Mouse (Mus musculus) liver, postnatal 0 days (tissue): ENCODE data around the gene Tmem231.

Experiments
- CTCF ChIP-seq: sonication (generic); IDR thresholded peaks from 2 replicates; pipeline ENCODE4 v1.5.1; 2016; ENCODE audit warnings: antibody characterized with exemption, low read depth
- EP300 ChIP-seq: IDR thresholded peaks from 2 replicates; pipeline ENCODE4 v1.6.1; 2016; ENCODE audit warnings: antibody characterized with exemption, low read depth, mild to moderate bottlenecking

DNA sequence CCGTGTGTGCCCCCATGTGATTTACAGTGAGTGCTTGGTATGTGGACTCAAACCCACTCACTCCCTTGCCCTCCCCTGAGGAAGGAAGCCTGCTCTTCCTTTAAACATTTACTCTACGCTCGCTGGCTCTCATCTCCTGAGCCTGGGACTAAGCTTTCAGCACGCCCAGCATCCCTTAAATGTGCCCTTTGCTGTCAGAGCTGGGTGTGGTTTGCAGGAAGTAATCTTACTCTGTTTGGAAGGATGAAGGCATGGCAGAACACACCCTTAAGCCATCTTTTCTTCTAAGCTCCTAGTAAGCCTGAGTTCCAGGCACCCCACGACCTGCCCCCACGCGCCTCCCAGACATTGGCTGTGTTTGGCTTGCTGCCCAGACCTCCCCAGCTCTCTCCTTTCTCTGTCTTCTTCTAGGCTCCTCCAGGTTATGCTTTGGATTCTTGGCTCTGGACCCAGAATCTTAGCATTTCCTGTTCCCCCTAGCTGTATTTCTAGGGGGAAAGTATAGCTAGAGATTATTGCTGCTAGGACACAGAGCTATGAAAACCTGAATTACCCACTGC, 45.5 kb downstream of the Tmem231 start:
- no peak for TF ChIP-seq CTCF
- no peak for TF ChIP-seq EP300
